Mouse (Mus musculus) heart, embryonic 13.5 days (tissue): ENCODE measurements around the gene Exosc7. TPM values are rescaled to one million over a fixed set of nuclear protein-coding genes. Genes with fewer than 3 reads are reported as not detected.

Experiments used
- ATAC-seq: fragments of 200-750 bp; cut with Nextera tagmentation; 2 replicates; pipeline ENCODE4 v1.8.0; 2017; ENCODE audit warnings: moderate TSS enrichment; ENCODE audit not compliant: insufficient number of reproducible peaks, low FRiP score, low TSS enrichment; ENCODE audit errors: extremely low read depth
- H3K27ac ChIP-seq: fragments of 300-500 bp; sonication (generic); replicated peaks from 2 replicates; pipeline ENCODE4 v1.5.1; 2015; ENCODE audit warnings: moderate library complexity, mild to moderate bottlenecking, inconsistent platforms
- H3K27me3 ChIP-seq: fragments of 300-500 bp; sonication (generic); replicated peaks from 2 replicates; pipeline ENCODE4 v1.6.1; 2015; ENCODE audit warnings: mild to moderate bottlenecking, inconsistent platforms
- H3K36me3 ChIP-seq: fragments of 300-500 bp; sonication (generic); 2 replicates; pipeline ENCODE4 v1.6.1; 2015; ENCODE audit warnings: mild to moderate bottlenecking, inconsistent platforms
- H3K4me1 ChIP-seq: fragments of 300-500 bp; sonication (generic); 2 replicates; pipeline ENCODE4 v1.6.1; 2015; ENCODE audit warnings: inconsistent platforms
- H3K4me2 ChIP-seq: fragments of 300-500 bp; sonication (generic); 2 replicates; pipeline ENCODE4 v1.6.1; 2015; ENCODE audit warnings: inconsistent platforms, mild to moderate bottlenecking, moderate library complexity
- H3K4me3 ChIP-seq: fragments of 300-500 bp; sonication (generic); 2 replicates; pipeline ENCODE4 v1.5.1; 2015; ENCODE audit warnings: moderate library complexity, mild to moderate bottlenecking, inconsistent platforms
- H3K9ac ChIP-seq: fragments of 300-500 bp; sonication (generic); 2 replicates; pipeline ENCODE4 v1.6.1; 2015; ENCODE audit warnings: inconsistent platforms, mild to moderate bottlenecking, moderate library complexity
- H3K9me3 ChIP-seq: fragments of 300-500 bp; sonication (generic); 2 replicates; pipeline ENCODE4 v1.6.1; 2016; ENCODE audit warnings: inconsistent platforms
- WGBS: fragments of 180-500 bp; shearing (Covaris S2); methylation state at CpG from one replicate; pipeline ENCODE4 v1.1.7; 2015; ENCODE audit warnings: mixed read lengths; 5-methylcytosine and 5-hydroxymethylcytosine counted together
- polyA plus RNA-seq: library from polyadenylated mRNA; unstranded; fragments of >200 nt; fragmentation: Nextera tagmentation; extraction: Ambion mirVana; gene quantifications from 2 replicates; pipeline ENCODE4 v1.2.1, GENCODE M21; 2015

Gene Exosc7
- polyA plus RNA-seq, 1 experiment from 2014 or later = 74.0 TPM

DNA sequence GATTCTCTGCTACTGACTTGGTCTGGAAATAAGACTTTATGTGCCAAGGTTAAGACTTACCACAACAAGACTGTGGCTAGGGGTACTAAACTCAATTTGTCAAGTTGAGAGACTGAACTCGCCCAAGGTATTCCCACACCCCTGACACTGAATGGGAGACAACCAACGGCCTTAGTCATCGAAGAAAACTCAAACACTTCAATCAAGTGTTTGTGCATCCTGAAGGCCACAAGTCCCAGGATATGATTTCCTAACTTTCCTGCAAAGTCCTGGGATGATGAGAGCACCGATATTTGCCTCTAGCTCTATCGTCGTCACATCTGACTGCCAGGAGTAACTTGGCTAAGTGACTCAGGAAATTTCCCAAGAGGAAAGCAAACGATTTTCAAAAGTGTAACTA, 3.8 kb upstream of the Exosc7 start:
- no peak overlapping the region for H3K4me3 ChIP-seq
- no peak for ATAC-seq
- H3K27ac ChIP-seq = no peak overlapping the region
- no peaks in the 10 kb centered on the region for H3K9me3 ChIP-seq
- H3K4me2 ChIP-seq = no peak overlapping the region
- H3K4me1 ChIP-seq = peaks cover 21% of the 10 kb centered on the region
- H3K9ac ChIP-seq = no peak overlapping the region
- 87% methylated on average over 7 of the region's 7 CpGs for WGBS
- peaks cover 18% of the 10 kb centered on the region for H3K36me3 ChIP-seq
- no peaks in the 10 kb centered on the region for H3K27me3 ChIP-seq

- peak overlapping the region; percentile 91 for H3K9ac ChIP-seq
- H3K9me3 ChIP-seq = no peaks in the 10 kb centered on the region
- WGBS = 55% methylated on average over 8 of the region's 8 CpGs
- H3K27me3 ChIP-seq = no peaks in the 10 kb centered on the region
- H3K4me2 ChIP-seq = peak overlapping the region; percentile 96
- peaks cover 22% of the 10 kb centered on the region for H3K36me3 ChIP-seq
- H3K4me3 ChIP-seq = peak overlapping the region; percentile 75
- peaks cover 23% of the 10 kb centered on the region for H3K4me1 ChIP-seq
- ATAC-seq = no peak
- H3K27ac ChIP-seq = no peak overlapping the region
Observed at GRCm38 (mm10) chr9:123111751-123112221, 1.2 kb upstream of the Exosc7 start.

DNA sequence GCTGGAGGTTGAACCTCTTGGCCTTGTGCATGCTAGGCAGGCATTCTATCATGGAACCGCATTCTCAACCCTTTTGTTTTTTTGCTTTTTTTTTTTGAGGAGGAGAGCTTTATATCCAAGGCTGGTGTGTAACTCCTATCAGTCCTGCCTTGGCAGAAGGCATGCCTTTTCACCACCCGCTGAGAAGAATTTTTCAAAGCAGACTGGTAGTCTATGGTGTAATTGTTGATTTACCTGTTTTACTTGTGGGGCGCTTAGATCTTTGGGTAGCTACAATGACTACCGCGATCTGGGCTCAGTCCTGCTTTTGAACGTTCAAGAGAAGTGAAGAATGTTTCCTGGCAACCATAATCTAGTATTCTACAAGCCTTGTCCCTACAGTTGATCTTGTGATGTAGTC, 916 bp downstream of the Exosc7 start:
- H3K9me3 ChIP-seq = no peaks in the 10 kb centered on the region
- peak overlapping the region; percentile 91 for H3K9ac ChIP-seq
- H3K4me3 ChIP-seq = peak overlapping the region; percentile 75
- H3K27ac ChIP-seq = peak overlapping the region; percentile 86; the same call in 1 of the 2 replicates
- peaks cover 25% of the 10 kb centered on the region for H3K36me3 ChIP-seq
- WGBS = 60% methylated on average over 6 of the region's 6 CpGs
- H3K27me3 ChIP-seq = no peaks in the 10 kb centered on the region
- H3K4me2 ChIP-seq = peak overlapping the region; percentile 96
- no peak for ATAC-seq
- H3K4me1 ChIP-seq = peaks cover 23% of the 10 kb centered on the region

- Histone ChIP-seq H3K4me3 (no peak overlapping the region), H3K9ac (no peak overlapping the region), H3K36me3 (peaks cover 42% of the 10 kb centered on the region), H3K27ac (no peak overlapping the region), H3K9me3 (no peaks in the 10 kb centered on the region), H3K27me3 (no peaks in the 10 kb centered on the region), H3K4me1 (peaks cover 23% of the 10 kb centered on the region), H3K4me2 (no peak overlapping the region)
- ATAC-seq = no peak
- WGBS = 82% methylated on average over 1 of the region's 1 CpGs
Observed at GRCm38 (mm10) chr9:123115566-123115965, 2.6 kb downstream of the Exosc7 start.

GRCm38 (mm10) chr9:123123017-123123416, 10.0 kb downstream of the Exosc7 start:
- no peak overlapping the region for H3K27ac ChIP-seq
- WGBS = 78% methylated on average over 3 of the region's 3 CpGs
- no peaks in the 10 kb centered on the region for H3K27me3 ChIP-seq
- peaks cover 89% of the 10 kb centered on the region for H3K36me3 ChIP-seq
- no peak overlapping the region for H3K4me2 ChIP-seq
- no peak overlapping the region for H3K9ac ChIP-seq
- H3K9me3 ChIP-seq = no peaks in the 10 kb centered on the region
- no peak for ATAC-seq
- H3K4me1 ChIP-seq = no peaks in the 10 kb centered on the region
- no peak overlapping the region for H3K4me3 ChIP-seq

DNA sequence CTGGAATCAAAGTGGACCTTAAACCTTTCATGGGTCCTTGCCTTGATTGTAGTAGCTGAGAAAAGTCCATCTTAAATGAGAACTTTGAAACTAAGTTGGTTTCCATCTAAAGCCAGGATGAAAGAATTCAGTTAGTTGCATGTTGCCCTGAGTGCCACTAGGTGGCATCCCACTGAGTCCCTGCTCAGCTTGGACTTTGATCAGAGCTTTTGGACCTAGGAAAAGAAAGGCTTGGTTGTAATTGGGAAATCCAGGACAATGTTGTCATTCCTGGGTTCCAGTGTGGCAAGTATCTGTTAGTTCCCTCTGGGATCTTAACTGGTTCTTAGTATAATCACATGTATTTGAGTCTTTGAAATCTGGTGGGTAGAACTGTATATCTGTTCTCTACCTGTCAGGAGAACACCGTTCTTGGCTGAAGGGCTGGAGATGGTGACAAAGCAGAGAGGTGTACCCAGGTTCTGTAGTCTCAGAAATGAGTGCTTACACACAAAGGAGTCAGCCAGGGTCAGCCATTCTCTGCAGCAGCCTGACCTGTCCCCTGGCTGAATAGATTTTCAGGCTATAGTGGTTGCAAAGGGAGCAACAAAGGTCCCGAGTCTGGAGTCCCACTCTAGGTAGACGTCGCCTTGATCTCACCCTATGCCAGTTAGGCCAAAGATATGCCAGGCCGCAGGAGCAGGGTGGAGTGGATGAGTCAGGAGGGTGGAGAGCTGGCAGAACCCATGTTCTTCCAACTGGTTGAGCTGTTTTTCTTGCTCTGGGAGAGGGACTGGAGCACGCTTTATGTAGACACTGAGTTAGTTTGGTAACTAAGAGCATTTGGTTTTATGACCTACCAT, 10.8 kb downstream of the Exosc7 start:
- H3K4me1 ChIP-seq = no peaks in the 10 kb centered on the region
- H3K36me3 ChIP-seq = peaks cover 93% of the 10 kb centered on the region
- ATAC-seq = no peak
- no peaks in the 10 kb centered on the region for H3K9me3 ChIP-seq
- H3K9ac ChIP-seq = no peak overlapping the region
- H3K27me3 ChIP-seq = no peaks in the 10 kb centered on the region
- H3K4me2 ChIP-seq = no peak overlapping the region
- no peak overlapping the region for H3K27ac ChIP-seq
- 84% methylated on average over 6 of the region's 6 CpGs for WGBS
- H3K4me3 ChIP-seq = no peak overlapping the region

GRCm38 (mm10) chr9:123124413-123124981, 11.5 kb downstream of the Exosc7 start:
- H3K27me3 ChIP-seq = no peaks in the 10 kb centered on the region
- H3K27ac ChIP-seq = no peak overlapping the region
- ATAC-seq = no peak
- H3K36me3 ChIP-seq = peaks cover 93% of the 10 kb centered on the region
- H3K4me2 ChIP-seq = no peak overlapping the region
- H3K9me3 ChIP-seq = no peaks in the 10 kb centered on the region
- no peak overlapping the region for H3K4me3 ChIP-seq
- H3K4me1 ChIP-seq = no peaks in the 10 kb centered on the region
- WGBS = 59% methylated on average over 2 of the region's 2 CpGs
- no peak overlapping the region for H3K9ac ChIP-seq

DNA sequence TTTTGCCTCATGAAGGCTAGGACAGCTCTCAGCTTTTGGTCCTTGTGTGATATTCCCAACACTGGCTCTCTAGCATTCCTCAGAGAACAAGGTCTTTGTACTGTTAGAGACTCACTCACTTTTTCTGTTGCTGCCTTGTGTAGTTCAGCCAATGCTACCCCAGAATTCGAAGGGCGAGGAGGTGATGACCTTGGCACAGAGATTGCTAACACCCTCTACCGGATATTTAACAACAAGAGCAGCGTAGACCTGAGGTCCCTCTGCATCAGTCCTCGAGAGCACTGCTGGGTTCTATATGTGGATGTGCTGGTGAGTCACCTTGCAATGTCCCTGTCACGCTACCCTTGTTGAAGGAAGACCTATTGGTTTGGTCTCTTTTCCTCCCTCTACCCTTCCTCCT, 14.6 kb downstream of the Exosc7 start:
- ATAC-seq = no peak
- no peak overlapping the region for H3K9ac ChIP-seq
- H3K9me3 ChIP-seq = no peaks in the 10 kb centered on the region
- no peak overlapping the region for H3K4me3 ChIP-seq
- H3K36me3 ChIP-seq = peaks cover 93% of the 10 kb centered on the region
- H3K4me1 ChIP-seq = no peaks in the 10 kb centered on the region
- no peak overlapping the region for H3K27ac ChIP-seq
- no peaks in the 10 kb centered on the region for H3K27me3 ChIP-seq
- no peak overlapping the region for H3K4me2 ChIP-seq
- WGBS = 91% methylated on average over 6 of the region's 6 CpGs

GRCm38 (mm10) chr9:123132994-123133393, 20.0 kb downstream of the Exosc7 start:
- no peak overlapping the region for H3K4me2 ChIP-seq
- 85% methylated on average over 3 of the region's 3 CpGs for WGBS

GRCm38 (mm10) chr9:123136953-123137682, 24.1 kb downstream of the Exosc7 start:
- no peak overlapping the region for H3K27ac ChIP-seq
- H3K9me3 ChIP-seq = no peaks in the 10 kb centered on the region
- WGBS = 68% methylated on average over 7 of the region's 7 CpGs
- no peak overlapping the region for H3K4me2 ChIP-seq
- H3K4me3 ChIP-seq = no peak overlapping the region
- peaks cover 84% of the 10 kb centered on the region for H3K36me3 ChIP-seq
- peaks cover 13% of the 10 kb centered on the region for H3K4me1 ChIP-seq
- no peaks in the 10 kb centered on the region for H3K27me3 ChIP-seq
- no peak for ATAC-seq
- no peak overlapping the region for H3K9ac ChIP-seq

More at GRCm38 (mm10) chr9:123132994-123133393, 20.0 kb downstream of the Exosc7 start:
- Histone ChIP-seq H3K9me3 (no peaks in the 10 kb centered on the region), H3K9ac (no peak overlapping the region), H3K27me3 (no peaks in the 10 kb centered on the region), H3K27ac (no peak overlapping the region), H3K4me3 (no peak overlapping the region), H3K4me1 (no peaks in the 10 kb centered on the region), H3K36me3 (peaks cover 100% of the 10 kb centered on the region)
- no peak for ATAC-seq

GRCm38 (mm10) chr9:123138891-123139474, 26.0 kb downstream of the Exosc7 start:
- Histone ChIP-seq H3K4me1 (peaks cover 13% of the 10 kb centered on the region), H3K4me2 (no peak overlapping the region), H3K9ac (no peak overlapping the region), H3K36me3 (peaks cover 83% of the 10 kb centered on the region), H3K27me3 (no peaks in the 10 kb centered on the region), H3K4me3 (no peak overlapping the region), H3K27ac (peak overlapping the region; percentile 74), H3K9me3 (peaks cover 10% of the 10 kb centered on the region; the same call in 1 of the 2 replicates)
- no peak for ATAC-seq
- WGBS = 57% methylated on average over 5 of the region's 5 CpGs
